Mouse (Mus musculus) heart, postnatal 25 days (tissue): ENCODE data around the gene Dlk2. TPM values are rescaled to one million over a fixed set of nuclear protein-coding genes. Genes with fewer than 3 reads are reported as not detected.

Source experiments
- DNase-seq: peaks from one replicate; pipeline ENCODE4 v3.0.0; 2022; ENCODE audit warnings: low spot score
- intact Hi-C: fragments of 180-260 bp; cut with DNase I; formaldehyde crosslinking; loops from one replicate; pipeline ENCODE4 v1.15.1; 2025
- total RNA-seq, 2 experiments: library from RNA; stranded (reverse); gene quantifications; 2 replicates each; pipeline ENCODE4 v1.2.3; 2021

Dlk2 gene
- under 1 TPM; 0.39 to 0.49 TPM for total RNA-seq

- intact Hi-C loops, result loop anchor here (1.0 to 5.0 kb wide), 2 partner anchors 31 to 565 kb away; partner anchors contain the start of gene 1600014C23Rik
- DNase-seq, result no peak
Observed at GRCm38 (mm10) chr17:46297364-46298219, at the start of gene Dlk2. Dlk2 (plus strand) TSS chr17:46297421.

GRCm38 (mm10) chr17:46247512-46248188 is 49.6 kb upstream of the Dlk2 start, which contains the start of the genes Polr1c and Yipf3:
Polr1c (minus strand) TSS chr17:46248054.
Yipf3 (plus strand) TSS chr17:46248080.
- peak; percentile 92 for DNase-seq
- intact Hi-C loops, result loop anchor here (2.0 kb wide), 1 partner anchor 135 kb away; the partner anchor contains the start of gene Zfp318

GRCm38 (mm10) chr17:46248189-46248522 is 49.1 kb upstream of the Dlk2 start:
- intact Hi-C loops, result loop anchor here (2.0 kb wide), 1 partner anchor 135 kb away; the partner anchor contains the start of gene Zfp318
- no peak for DNase-seq

- intact Hi-C loops, result no loop called here
- no peak for DNase-seq
Observed at GRCm38 (mm10) chr17:46251174-46251573, 46.0 kb upstream of the Dlk2 start.

GRCm38 (mm10) chr17:46252571-46253451 is 44.4 kb upstream of the Dlk2 start:
- intact Hi-C loops, result no loop called here
- DNase-seq, result no peak

GRCm38 (mm10) chr17:46253452-46254084 is 43.7 kb upstream of the Dlk2 start, which contains the start of gene Lrrc73:
Lrrc73 (plus strand) TSS chr17:46253531.
- intact Hi-C loops, result no loop called here
- DNase-seq, result peak; percentile 81

GRCm38 (mm10) chr17:46254106-46254505 is 43.1 kb upstream of the Dlk2 start:
- intact Hi-C loops, result no loop called here
- no peak for DNase-seq

- intact Hi-C loops, result no loop called here
- DNase-seq, result no peak
Observed at GRCm38 (mm10) chr17:46255147-46255546, 42.1 kb upstream of the Dlk2 start.

GRCm38 (mm10) chr17:46258279-46259053 is 38.8 kb upstream of the Dlk2 start:
- intact Hi-C loops, result no loop called here
- no peak for DNase-seq

- DNase-seq, result no peak
- intact Hi-C loops, result no loop called here
Observed at GRCm38 (mm10) chr17:46259675-46260074, 37.5 kb upstream of the Dlk2 start.

- no peak for DNase-seq
Observed at GRCm38 (mm10) chr17:46262201-46262694, 35.0 kb upstream of the Dlk2 start.

GRCm38 (mm10) chr17:46265502-46265901 is 31.7 kb upstream of the Dlk2 start:
- intact Hi-C loops, result loop anchor here (5.0 kb wide), 1 partner anchor 247 kb away; no protein-coding TSS in a partner anchor
- DNase-seq, result no peak

More at GRCm38 (mm10) chr17:46262201-46262694, 35.0 kb upstream of the Dlk2 start:
- intact Hi-C loops, result no loop called here

- intact Hi-C loops, result loop anchor here (1.0 to 5.0 kb wide), 2 partner anchors 32 to 246 kb away; no protein-coding TSS in a partner anchor
- DNase-seq, result peak; percentile 67
Observed at GRCm38 (mm10) chr17:46265918-46266618, 31.2 kb upstream of the Dlk2 start.

GRCm38 (mm10) chr17:46266986-46267385 is 30.2 kb upstream of the Dlk2 start:
- DNase-seq, result no peak
- intact Hi-C loops, result loop anchor here (1.0 to 5.0 kb wide), 2 partner anchors 31 to 245 kb away; no protein-coding TSS in a partner anchor

GRCm38 (mm10) chr17:46267511-46267910 is 29.7 kb upstream of the Dlk2 start:
- intact Hi-C loops, result loop anchor here (5.0 kb wide), 1 partner anchor 245 kb away; no protein-coding TSS in a partner anchor
- DNase-seq, result no peak

- intact Hi-C loops, result loop anchor here (5.0 kb wide), 1 partner anchor 244 kb away; no protein-coding TSS in a partner anchor
- DNase-seq, result no peak
Observed at GRCm38 (mm10) chr17:46268026-46268720, 29.0 kb upstream of the Dlk2 start.
